Comparison of ENCODE assay signal across 29 mouse cellular contexts in the genomic region with DNA sequence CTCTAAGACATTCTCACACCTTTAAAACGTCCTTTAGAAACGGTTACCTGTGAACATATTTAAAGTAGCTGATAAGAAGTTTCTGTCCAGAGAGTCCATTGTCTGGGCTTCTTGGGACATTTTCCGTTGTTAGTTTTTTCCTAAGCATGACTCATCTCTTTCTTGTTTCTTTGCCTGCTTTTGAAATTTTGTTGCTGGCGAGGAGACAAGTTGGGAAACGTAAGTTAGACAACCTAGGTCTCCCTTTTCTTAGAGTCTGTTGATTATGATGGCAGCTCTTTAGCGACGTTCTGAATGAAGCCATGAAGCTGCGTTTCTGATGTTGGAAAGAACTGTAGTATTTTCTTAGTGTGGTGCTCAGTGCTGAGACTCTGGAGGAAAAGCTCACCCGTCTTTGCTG. TPM values are rescaled to one million over a fixed set of nuclear protein-coding genes. Genes with fewer than 3 reads are reported as not detected.
"Had no signal": no experiment of that assay in that cellular context is flagged by ENCODE, and none has a peak within 500 bp of the region (broad histone marks: within the 10 kb centered on the region; RNA-seq: fewer than 3 reads in every experiment).

No protein-coding gene starts in this region.

- ATAC-seq: hindbrain, postnatal 0 days; intestine, embryonic 16.5 days had no signal

- DNase-seq: gastrocnemius, postnatal 14 days; gastrocnemius, postnatal 36 days; heart, adult 18-20 months; heart, postnatal 14 days; heart, postnatal 36 days; kidney, adult 11 months; liver; liver, embryonic 13.5 days had no signal

- H3K9ac ChIP-seq: heart, embryonic 13.5 days; heart, embryonic 15.5 days; hindbrain, embryonic 13.5 days; hindbrain, embryonic 15.5 days; limb, embryonic 12.5 days; liver, embryonic 13.5 days; liver, embryonic 15.5 days had no signal

- H3K27me3 ChIP-seq: heart, embryonic 13.5 days; heart, embryonic 15.5 days; hindbrain, embryonic 15.5 days; limb, embryonic 12.5 days; liver, embryonic 13.5 days; liver, embryonic 15.5 days had no signal

- H3K36me3 ChIP-seq: liver, embryonic 13.5 days had no signal

- H3K4me3 ChIP-seq: heart, embryonic 10.5 days; heart, embryonic 13.5 days; heart, embryonic 15.5 days; hindbrain, embryonic 13.5 days; hindbrain, embryonic 15.5 days; layer of hippocampus, adult 2 months; left cerebral cortex, adult 2 months; limb, embryonic 10.5 days; limb, embryonic 12.5 days; liver, embryonic 13.5 days; liver, embryonic 15.5 days had no signal

- H3K4me2 ChIP-seq: heart, embryonic 13.5 days; heart, embryonic 15.5 days; hindbrain, embryonic 13.5 days; hindbrain, embryonic 15.5 days; limb, embryonic 12.5 days; liver, embryonic 11.5 days; liver, embryonic 13.5 days; liver, embryonic 15.5 days had no signal

- H3K4me1 ChIP-seq: heart, embryonic 10.5 days; heart, embryonic 15.5 days; hindbrain, embryonic 13.5 days; hindbrain, embryonic 15.5 days; limb, embryonic 10.5 days; limb, embryonic 12.5 days; liver, embryonic 13.5 days; liver, embryonic 15.5 days had no signal

- H3K27ac ChIP-seq: heart, embryonic 10.5 days; heart, embryonic 13.5 days; heart, embryonic 15.5 days; hindbrain, embryonic 13.5 days; hindbrain, embryonic 15.5 days; hindbrain, postnatal 0 days; layer of hippocampus, adult 2 months; left cerebral cortex, adult 2 months; limb, embryonic 10.5 days; limb, embryonic 12.5 days; liver, embryonic 13.5 days; liver, embryonic 15.5 days had no signal

- H3K9me3 ChIP-seq: heart, embryonic 10.5 days; heart, embryonic 15.5 days; hindbrain, embryonic 13.5 days; hindbrain, embryonic 15.5 days; limb, embryonic 10.5 days; limb, embryonic 12.5 days; liver, embryonic 13.5 days; liver, embryonic 15.5 days had no signal

RNA-seq across cellular contexts. Expression of a gene that starts 19.9 kb away (rescaled TPM):
- polyA plus RNA-seq: gonadal fat pad, adult 2 months; heart, embryonic 10.5 days; heart, embryonic 13.5 days; heart, embryonic 15.5 days; heart, postnatal 0 days; hindbrain, embryonic 11.5 days; hindbrain, embryonic 13.5 days; hindbrain, embryonic 15.5 days; hindbrain, postnatal 0 days; intestine, embryonic 14.5 days; intestine, embryonic 16.5 days; kidney, adult 2 months; kidney, embryonic 14.5 days; kidney, embryonic 16.5 days; limb, embryonic 10.5 days; limb, embryonic 12.5 days; limb, embryonic 14.5 days; liver, embryonic 11.5 days; liver, embryonic 13.5 days; liver, embryonic 15.5 days had no signal
